13 mouse cellular contexts compared by ENCODE assay signal in genomic region chr9:67586489-67586888, GRCm38 (mm10). TPM values are rescaled to one million over a fixed set of nuclear protein-coding genes. Genes with fewer than 3 reads are reported as not detected.
DNase-seq lines count a peak whose midpoint lies in the region; ATAC-seq lines count a peak whose summit lies in the region.
"Had no signal": no experiment of that assay in that cellular context is flagged by ENCODE, and none has a peak within 500 bp of the region (broad histone marks: within the 10 kb centered on the region; RNA-seq: fewer than 3 reads in every experiment).

No protein-coding gene starts in this region.

- H3K9ac ChIP-seq in embryonic facial prominence, embryonic 14.5 days (ENCODE audit: low read depth, low read length) = no peak overlapping the region
- H3K9ac ChIP-seq in intestine, embryonic 16.5 days (ENCODE audit: low read depth, low read length) = no peak overlapping the region
- H3K9ac ChIP-seq in liver, embryonic 11.5 days (ENCODE audit: low read depth, low read length) = no peak overlapping the region
- H3K9ac ChIP-seq: hindbrain, embryonic 15.5 days; kidney, embryonic 15.5 days; liver, embryonic 13.5 days had no signal

- 90% methylated on average over 1 of the region's 1 CpGs for WGBS in embryonic facial prominence, embryonic 14.5 days
- 73% methylated on average over 1 of the region's 1 CpGs for WGBS in intestine, embryonic 16.5 days
- 52% methylated on average over 1 of the region's 1 CpGs for WGBS in liver, embryonic 11.5 days

- 0 out of 2 replicates have a peak overlapping the region, but pooled peaks have one; percentile 33 for H3K27ac ChIP-seq in embryonic facial prominence, embryonic 14.5 days (replicated peaks; ENCODE audit: low read depth, low read length)
- no peak overlapping the region for H3K27ac ChIP-seq in intestine, embryonic 16.5 days (ENCODE audit: low read length)
- no peak overlapping the region for H3K27ac ChIP-seq in liver, embryonic 11.5 days (ENCODE audit: low read depth, low read length)
- H3K27ac ChIP-seq: hindbrain, embryonic 15.5 days; kidney, embryonic 15.5 days; liver, embryonic 13.5 days; midbrain, embryonic 10.5 days had no signal

- H3K4me3 ChIP-seq in embryonic facial prominence, embryonic 14.5 days (ENCODE audit: low read depth, low read length) = no peak overlapping the region
- H3K4me3 ChIP-seq in intestine, embryonic 16.5 days (ENCODE audit: low read length) = no peak overlapping the region
- no peak overlapping the region for H3K4me3 ChIP-seq in liver, embryonic 11.5 days (ENCODE audit: low read depth, low read length)
- H3K4me3 ChIP-seq: hindbrain, embryonic 15.5 days; kidney, embryonic 15.5 days; liver, embryonic 13.5 days; midbrain, embryonic 10.5 days had no signal

- no peaks in the 10 kb centered on the region for H3K36me3 ChIP-seq in embryonic facial prominence, embryonic 14.5 days (ENCODE audit: control insufficient read depth, insufficient read depth, low read length)
- no peaks in the 10 kb centered on the region for H3K36me3 ChIP-seq in intestine, embryonic 16.5 days (ENCODE audit: control insufficient read depth, insufficient read depth, low read length)
- no peaks in the 10 kb centered on the region for H3K36me3 ChIP-seq in liver, embryonic 11.5 days (ENCODE audit: control insufficient read depth, insufficient read depth, low read length)
- H3K36me3 ChIP-seq: hindbrain, embryonic 15.5 days; kidney, embryonic 15.5 days; liver, embryonic 13.5 days; midbrain, embryonic 10.5 days had no signal

- no peaks in the 10 kb centered on the region for H3K9me3 ChIP-seq in embryonic facial prominence, embryonic 14.5 days (ENCODE audit: control insufficient read depth, low read length)
- H3K9me3 ChIP-seq in intestine, embryonic 16.5 days (ENCODE audit: control insufficient read depth, low read length) = no peaks in the 10 kb centered on the region
- H3K9me3 ChIP-seq in liver, embryonic 11.5 days (ENCODE audit: control insufficient read depth, low read length) = no peaks in the 10 kb centered on the region
- H3K9me3 ChIP-seq: hindbrain, embryonic 15.5 days; kidney, embryonic 15.5 days; liver, embryonic 13.5 days; midbrain, embryonic 10.5 days had no signal

- ATAC-seq in embryonic facial prominence, embryonic 14.5 days (ENCODE audit: low read depth) = peak; percentile 80
- peak; percentile 64 for ATAC-seq in intestine, embryonic 16.5 days
- ATAC-seq in liver, embryonic 11.5 days (replicated peaks; ENCODE audit: low FRiP score) = no peak
- ATAC-seq: forebrain, embryonic 14.5 days had no signal

- H3K4me1 ChIP-seq in embryonic facial prominence, embryonic 14.5 days (ENCODE audit: control insufficient read depth, insufficient read depth, low read length) = peaks cover 10% of the 10 kb centered on the region
- H3K4me1 ChIP-seq in intestine, embryonic 16.5 days (ENCODE audit: control insufficient read depth, insufficient read depth, low read length) = peaks cover 8% of the 10 kb centered on the region; the same call in 1 of the 2 replicates
- H3K4me1 ChIP-seq in liver, embryonic 11.5 days (replicated peaks; ENCODE audit: control insufficient read depth, insufficient read depth, low read length) = no peaks in the 10 kb centered on the region; the same call in 1 of the 2 replicates
- H3K4me1 ChIP-seq: hindbrain, embryonic 15.5 days; liver, embryonic 13.5 days had no signal

- DNase-seq in kidney, postnatal 4 days = peak; percentile 19 to 23
- no peak for DNase-seq in kidney, adult 18-20 months
- DNase-seq in embryonic facial prominence, embryonic 14.5 days (ENCODE audit: low spot score) = peak; percentile 82
- DNase-seq in heart, adult 9 months (ENCODE audit: low spot score in 2 of 2) = peak; percentile 36 to 46
- no peak for DNase-seq in cerebellum, postnatal 25 days
- DNase-seq in liver, embryonic 11.5 days (ENCODE audit: low spot score) = no peak
- DNase-seq: cerebellum, adult 8-10 months; liver, embryonic 13.5 days had no signal

- no peaks in the 10 kb centered on the region for H3K27me3 ChIP-seq in embryonic facial prominence, embryonic 14.5 days (replicated peaks; ENCODE audit: control insufficient read depth, insufficient read depth, low read length)
- H3K27me3 ChIP-seq in intestine, embryonic 16.5 days (replicated peaks; ENCODE audit: control insufficient read depth, insufficient read depth, low read length) = no peaks in the 10 kb centered on the region
- no peaks in the 10 kb centered on the region for H3K27me3 ChIP-seq in liver, embryonic 11.5 days (replicated peaks; ENCODE audit: control insufficient read depth, insufficient read depth, low read length)
- H3K27me3 ChIP-seq: hindbrain, embryonic 15.5 days; kidney, embryonic 15.5 days; liver, embryonic 13.5 days had no signal

- H3K4me2 ChIP-seq in embryonic facial prominence, embryonic 14.5 days (ENCODE audit: low read depth, low read length) = no peak overlapping the region
- H3K4me2 ChIP-seq in intestine, embryonic 16.5 days (ENCODE audit: low read depth, low read length) = no peak overlapping the region
- no peak overlapping the region for H3K4me2 ChIP-seq in liver, embryonic 11.5 days
- H3K4me2 ChIP-seq: hindbrain, embryonic 15.5 days; kidney, embryonic 15.5 days; liver, embryonic 13.5 days had no signal

RNA-seq across cellular contexts. Expression of gene Tln2, which starts 27.0 kb away (rescaled TPM):
- 42.0 and 46.3 TPM in 2 replicates for polyA plus RNA-seq in embryonic facial prominence, embryonic 14.5 days (2014; fragmentation: Nextera tagmentation; extraction: Ambion mirVana)
- 19.7 and 19.8 TPM in 2 replicates for polyA plus RNA-seq in intestine, embryonic 16.5 days (2015; fragmentation: Nextera tagmentation; extraction: Ambion mirVana)
- polyA plus RNA-seq in liver, embryonic 11.5 days (2014; fragmentation: Nextera tagmentation; extraction: Ambion mirVana) = 10.2 and 12.7 TPM in 2 replicates

Comparison
In these comparisons a context has a peak if more than half of its experiments do, and no peak if none do; other contexts are left out.
1. DNase-seq: peak in kidney, postnatal 4 days (2 of 2), embryonic facial prominence, embryonic 14.5 days (single experiment) and heart, adult 9 months (2 of 2); none in kidney, adult 18-20 months (single experiment), cerebellum, postnatal 25 days (0 of 2) and liver, embryonic 11.5 days (single experiment).